Mouse (Mus musculus): ENCODE measurements at regions not wholly inside any gene's neighbourhood (a gene's known extent, or its start where the extent isn't known, plus 50 kb on each side); places are given as distances from the start of the nearest gene placed in this dataset.

DNA sequence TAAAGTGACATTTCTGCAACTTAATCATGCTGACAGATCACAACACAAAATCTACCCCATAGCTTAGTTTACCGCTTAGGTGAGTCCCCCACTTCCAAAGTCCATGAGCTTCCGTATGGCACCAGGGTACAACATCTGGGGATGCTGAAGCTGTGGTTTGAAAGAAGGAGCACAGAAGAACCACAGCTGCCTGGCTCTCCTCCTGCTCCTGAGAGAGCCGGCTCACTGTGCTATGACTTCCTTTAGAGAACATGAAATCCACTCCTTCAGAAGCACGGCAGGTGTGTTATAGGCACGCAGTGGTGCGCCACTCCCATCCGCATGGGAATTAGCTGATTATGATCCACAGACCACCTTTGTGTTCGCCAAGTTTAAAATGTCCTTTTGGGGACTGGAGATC, 69.7 kb upstream of the Atl2 start:
- no peaks in the 10 kb centered on the region for H3K36me3 ChIP-seq (ENCODE audit: insufficient read depth, low read length)

DNA sequence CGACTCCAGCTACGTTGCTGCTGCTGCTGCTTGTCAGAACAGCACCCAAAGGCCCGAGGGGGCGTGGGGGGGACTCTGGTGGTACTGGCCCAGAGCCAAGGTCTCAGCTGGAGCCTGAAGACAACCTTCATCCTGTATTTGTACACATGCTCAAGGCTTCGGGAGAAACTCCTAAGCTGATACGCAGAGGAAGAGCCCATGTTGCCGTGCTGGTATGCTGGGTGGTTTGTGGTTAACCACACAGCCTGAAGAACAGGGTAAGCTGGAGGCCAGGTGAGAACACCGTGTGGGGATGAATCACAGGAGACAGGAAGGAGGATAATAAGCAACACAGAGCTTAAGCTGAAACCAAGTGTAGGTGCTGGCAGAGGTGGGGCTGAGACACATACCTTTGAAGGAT, 68.9 kb upstream of the Atl2 start:
- Histone ChIP-seq H3K36me3 (ENCODE audit: insufficient read depth, low read length) (no peaks in the 10 kb centered on the region), H3K27me3 (ENCODE audit: insufficient read depth, low read length) (peaks cover 10% of the 10 kb centered on the region; the same call in 1 of the 2 replicates), H3K9me3 (ENCODE audit: low read length) (no peaks in the 10 kb centered on the region), H3K4me3 (replicated peaks; ENCODE audit: low read length) (no peak overlapping the region), H3K4me1 (replicated peaks; ENCODE audit: low read depth, low read length) (peaks cover 50% of the 10 kb centered on the region)
- TF ChIP-seq NANOG (IDR thresholded peaks at IDR 0.05; ENCODE audit: borderline replicate concordance, low read length), result no peak
- TF ChIP-seq CTCF (conservative IDR thresholded peaks at IDR 0.05; ENCODE audit: low read length), result no peak
- TF ChIP-seq POU5F1 (IDR thresholded peaks at IDR 0.05; ENCODE audit: borderline replicate concordance, low read length), result no peak

More for the DNA sequence above, 69.7 kb upstream of the Atl2 start:
- no peaks in the 10 kb centered on the region for H3K9me3 ChIP-seq (ENCODE audit: low read length)
- peaks cover 10% of the 10 kb centered on the region; the same call in 1 of the 2 replicates for H3K27me3 ChIP-seq (ENCODE audit: insufficient read depth, low read length)
- H3K4me3 ChIP-seq (replicated peaks; ENCODE audit: low read length), result no peak overlapping the region
- peaks cover 51% of the 10 kb centered on the region for H3K4me1 ChIP-seq (replicated peaks; ENCODE audit: low read depth, low read length)
- TF ChIP-seq NANOG (IDR thresholded peaks at IDR 0.05; ENCODE audit: borderline replicate concordance, low read length), result no peak
- no peak for TF ChIP-seq CTCF (conservative IDR thresholded peaks at IDR 0.05; ENCODE audit: low read length)
- no peak for TF ChIP-seq POU5F1 (IDR thresholded peaks at IDR 0.05; ENCODE audit: borderline replicate concordance, low read length)

DNA sequence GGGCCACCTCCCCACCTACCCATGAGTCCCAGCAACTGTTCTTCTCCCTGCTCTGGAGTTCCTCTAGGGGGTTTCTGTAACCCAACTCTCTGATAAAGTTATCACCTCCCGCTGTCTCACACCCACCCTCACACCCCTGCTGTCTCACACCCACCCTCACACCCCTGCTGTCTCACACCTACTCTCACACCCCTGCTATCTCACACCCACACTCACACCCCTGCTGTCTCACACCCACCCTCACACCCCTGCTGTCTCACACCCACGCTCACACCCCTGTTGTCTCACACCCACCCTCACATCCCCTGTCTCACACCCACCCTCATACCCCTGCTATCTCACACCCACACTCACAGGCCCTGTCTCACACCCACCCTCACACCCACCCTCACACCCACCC, 67.4 kb upstream of the Atl2 start:
- H3K36me3 ChIP-seq (ENCODE audit: insufficient read depth, low read length), result no peaks in the 10 kb centered on the region
- H3K9me3 ChIP-seq (ENCODE audit: low read length), result no peaks in the 10 kb centered on the region
- no peak for TF ChIP-seq NANOG (IDR thresholded peaks at IDR 0.05; ENCODE audit: borderline replicate concordance, low read length)
- no peak overlapping the region for H3K4me3 ChIP-seq (replicated peaks; ENCODE audit: low read length)
- H3K27me3 ChIP-seq (ENCODE audit: insufficient read depth, low read length), result peaks cover 10% of the 10 kb centered on the region; the same call in 1 of the 2 replicates
- H3K4me1 ChIP-seq (replicated peaks; ENCODE audit: low read depth, low read length), result peaks cover 47% of the 10 kb centered on the region

DNA sequence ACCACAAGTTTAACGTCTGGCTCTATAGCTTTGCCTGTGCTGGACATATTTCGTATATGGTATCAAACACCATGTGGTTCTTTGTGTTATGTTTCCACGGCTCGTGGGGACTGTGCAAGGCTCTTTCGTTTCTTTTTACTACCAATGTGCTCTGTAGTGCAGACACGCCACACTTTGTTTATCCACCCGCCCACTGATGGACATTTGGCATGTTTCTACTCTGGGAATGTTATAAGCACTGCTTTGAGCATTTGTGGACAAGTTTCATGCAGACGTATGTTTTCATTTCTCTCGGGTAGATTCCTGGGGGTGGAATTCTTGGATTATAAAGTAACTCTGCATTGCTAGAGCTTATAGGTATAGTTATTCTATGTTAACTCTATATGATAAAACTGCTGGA, 65.5 kb upstream of the Atl2 start:
- H3K36me3 ChIP-seq (ENCODE audit: insufficient read depth, low read length), result no peaks in the 10 kb centered on the region
- 0 out of 2 replicates have a peak, but pooled peaks cover 2% of the 10 kb centered on the region for H3K27me3 ChIP-seq (ENCODE audit: insufficient read depth, low read length)
- peaks cover 29% of the 10 kb centered on the region for H3K4me1 ChIP-seq (replicated peaks; ENCODE audit: low read depth, low read length)
- no peak overlapping the region for H3K4me3 ChIP-seq (replicated peaks; ENCODE audit: low read length)
- no peaks in the 10 kb centered on the region for H3K9me3 ChIP-seq (ENCODE audit: low read length)
- TF ChIP-seq CTCF (conservative IDR thresholded peaks at IDR 0.05; ENCODE audit: low read length), result no peak
- no peak for TF ChIP-seq POU5F1 (IDR thresholded peaks at IDR 0.05; ENCODE audit: borderline replicate concordance, low read length)
- no peak for TF ChIP-seq NANOG (IDR thresholded peaks at IDR 0.05; ENCODE audit: borderline replicate concordance, low read length)

DNA sequence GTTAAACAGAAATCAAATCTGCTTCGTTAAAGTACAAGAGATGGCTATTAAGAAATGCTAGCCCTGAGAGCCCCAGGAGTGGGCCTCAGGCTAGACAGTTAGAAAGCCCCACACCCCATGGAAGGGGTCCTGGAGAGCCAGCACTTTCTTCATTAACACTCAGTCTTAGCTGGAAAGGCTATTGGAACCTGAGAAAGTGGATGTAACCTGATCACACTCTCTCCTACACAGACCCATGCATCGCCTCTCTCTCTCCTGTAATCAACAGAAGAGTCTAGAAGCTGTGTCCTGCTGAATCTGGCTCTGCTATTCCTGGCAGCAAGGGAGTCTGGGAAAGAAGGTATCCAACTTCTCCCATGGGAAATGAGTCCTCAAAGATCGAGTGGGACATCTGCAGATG, 64.8 kb upstream of the Atl2 start:
- TF ChIP-seq NANOG (IDR thresholded peaks at IDR 0.05; ENCODE audit: borderline replicate concordance, low read length), result no peak
- no peak for TF ChIP-seq POU5F1 (IDR thresholded peaks at IDR 0.05; ENCODE audit: borderline replicate concordance, low read length)
- no peak for TF ChIP-seq CTCF (conservative IDR thresholded peaks at IDR 0.05; ENCODE audit: low read length)
- Histone ChIP-seq H3K27me3 (ENCODE audit: insufficient read depth, low read length) (0 out of 2 replicates have a peak, but pooled peaks cover 2% of the 10 kb centered on the region), H3K4me3 (replicated peaks; ENCODE audit: low read length) (no peak overlapping the region), H3K4me1 (replicated peaks; ENCODE audit: low read depth, low read length) (peaks cover 28% of the 10 kb centered on the region), H3K9me3 (ENCODE audit: low read length) (no peaks in the 10 kb centered on the region), H3K36me3 (ENCODE audit: insufficient read depth, low read length) (no peaks in the 10 kb centered on the region)

DNA sequence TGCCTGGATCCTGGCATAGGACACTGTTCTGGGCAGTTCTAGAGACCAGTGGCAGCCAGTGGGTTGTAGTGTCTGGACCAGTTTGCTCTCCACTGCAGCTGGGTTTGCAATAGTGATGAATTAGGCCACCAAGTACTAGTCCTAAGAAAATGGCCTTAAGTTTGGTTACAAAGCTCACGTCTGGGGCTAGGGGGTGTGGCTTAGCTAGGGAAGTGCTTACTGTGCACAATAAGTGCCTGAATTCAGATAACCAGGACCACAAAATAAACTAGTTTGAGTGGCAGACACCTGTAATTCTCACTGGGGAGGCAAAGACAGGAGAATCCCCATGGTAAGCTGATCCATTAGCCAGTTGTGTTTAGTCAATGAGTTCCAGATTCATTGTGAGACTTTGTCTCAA, 59.3 kb upstream of the Atl2 start:
- Histone ChIP-seq H3K4me3 (replicated peaks; ENCODE audit: low read length) (no peak overlapping the region), H3K36me3 (ENCODE audit: insufficient read depth, low read length) (no peaks in the 10 kb centered on the region), H3K27me3 (ENCODE audit: insufficient read depth, low read length) (peaks cover 17% of the 10 kb centered on the region), H3K9me3 (ENCODE audit: low read length) (no peaks in the 10 kb centered on the region), H3K4me1 (replicated peaks; ENCODE audit: low read depth, low read length) (peaks cover 38% of the 10 kb centered on the region)
- TF ChIP-seq CTCF (conservative IDR thresholded peaks at IDR 0.05; ENCODE audit: low read length), result no peak
- no peak for TF ChIP-seq POU5F1 (IDR thresholded peaks at IDR 0.05; ENCODE audit: borderline replicate concordance, low read length)
- no peak for TF ChIP-seq NANOG (IDR thresholded peaks at IDR 0.05; ENCODE audit: borderline replicate concordance, low read length)

DNA sequence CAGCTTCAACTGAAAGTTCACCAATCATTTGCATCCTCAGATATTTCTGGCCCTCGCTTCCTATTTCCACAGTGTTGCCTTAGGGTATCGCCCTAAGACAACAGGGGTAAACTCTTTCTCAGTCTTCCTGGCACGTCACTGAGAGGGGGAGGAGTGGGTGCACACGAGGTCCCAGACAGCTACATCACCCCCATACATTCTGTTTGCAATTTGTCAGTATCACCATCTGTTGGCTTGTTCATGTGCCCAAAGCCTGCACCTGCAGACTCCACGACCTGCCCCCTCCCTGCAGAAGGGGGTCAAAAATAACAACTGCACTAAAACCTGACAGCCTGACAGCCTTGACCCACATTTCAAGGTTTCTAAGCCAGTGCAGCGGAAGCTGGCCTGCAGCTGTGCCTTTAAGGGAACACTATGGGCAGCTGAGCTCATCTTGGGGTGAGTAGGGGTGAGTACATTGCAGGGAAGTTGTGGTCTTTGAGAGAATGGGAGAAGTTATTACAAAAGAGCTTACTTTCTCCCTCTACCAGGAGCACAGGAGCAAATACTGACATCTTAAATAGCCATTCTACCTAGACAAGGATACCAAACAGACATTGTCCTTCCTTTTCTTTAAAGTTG, 58.8 kb upstream of the Atl2 start:
- TF ChIP-seq NANOG (IDR thresholded peaks at IDR 0.05; ENCODE audit: borderline replicate concordance, low read length) (no peak), POU5F1 (IDR thresholded peaks at IDR 0.05; ENCODE audit: borderline replicate concordance, low read length) (no peak), CTCF (conservative IDR thresholded peaks at IDR 0.05; ENCODE audit: low read length) (no peak)
- H3K4me1 ChIP-seq (replicated peaks; ENCODE audit: low read depth, low read length), result peaks cover 40% of the 10 kb centered on the region
- H3K27me3 ChIP-seq (ENCODE audit: insufficient read depth, low read length), result peaks cover 18% of the 10 kb centered on the region
- no peaks in the 10 kb centered on the region for H3K36me3 ChIP-seq (ENCODE audit: insufficient read depth, low read length)
- H3K9me3 ChIP-seq (ENCODE audit: low read length), result no peaks in the 10 kb centered on the region
- no peak overlapping the region for H3K4me3 ChIP-seq (replicated peaks; ENCODE audit: low read length)

DNA sequence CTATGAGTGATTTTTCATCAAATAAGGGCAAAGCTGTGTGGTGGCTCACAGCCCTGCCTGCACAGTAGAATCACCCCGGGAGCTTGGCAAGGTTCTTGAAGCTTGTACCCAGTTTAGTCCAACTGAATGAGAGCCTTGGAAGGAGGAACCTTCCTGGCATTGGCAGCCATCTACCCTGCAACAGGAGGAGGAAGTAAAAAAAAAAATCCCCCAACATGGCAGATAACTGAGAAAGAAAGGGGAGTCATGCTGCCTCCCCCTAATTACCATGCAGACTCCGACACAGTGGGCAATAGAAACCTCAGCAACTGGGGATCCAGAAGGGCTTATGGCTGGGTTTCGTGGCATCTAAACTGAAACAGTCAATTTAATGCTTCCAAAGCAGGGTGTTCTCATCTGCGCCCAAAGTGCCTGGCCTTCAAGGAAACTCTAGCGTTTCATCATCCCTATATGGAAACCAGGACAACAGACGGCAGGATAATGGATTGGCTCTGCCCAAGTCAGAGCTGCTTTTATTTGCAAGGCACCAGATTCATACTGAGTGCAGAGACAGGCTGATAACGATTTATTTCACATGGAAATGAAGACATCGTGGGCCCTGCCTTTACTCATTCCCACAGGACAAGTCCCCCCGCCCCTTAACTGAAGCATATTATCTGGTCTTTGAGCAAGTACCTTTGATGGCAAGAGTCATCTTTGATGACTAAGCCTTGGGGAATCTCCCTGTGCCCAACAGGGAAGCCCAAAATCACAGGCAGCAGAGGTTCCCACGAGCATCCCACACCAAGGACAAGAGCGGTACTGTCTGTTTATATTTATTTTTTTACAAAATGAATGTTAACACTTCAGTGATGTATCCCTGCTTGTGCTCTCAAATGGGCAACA, 52.9 kb upstream of the Atl2 start:
- Histone ChIP-seq H3K27me3 (ENCODE audit: insufficient read depth, low read length) (peaks cover 27% of the 10 kb centered on the region), H3K4me1 (replicated peaks; ENCODE audit: low read depth, low read length) (peaks cover 64% of the 10 kb centered on the region), H3K36me3 (ENCODE audit: insufficient read depth, low read length) (no peaks in the 10 kb centered on the region), H3K4me3 (replicated peaks; ENCODE audit: low read length) (no peak overlapping the region; the same call in 1 of the 2 replicates), H3K9me3 (ENCODE audit: low read length) (no peaks in the 10 kb centered on the region)
- TF ChIP-seq CTCF (conservative IDR thresholded peaks at IDR 0.05; ENCODE audit: low read length) (no peak), NANOG (IDR thresholded peaks at IDR 0.05; ENCODE audit: borderline replicate concordance, low read length) (no peak), POU5F1 (IDR thresholded peaks at IDR 0.05; ENCODE audit: borderline replicate concordance, low read length) (no peak)
